Mouse (Mus musculus) intestine, postnatal 0 days (tissue): ENCODE measurements around the gene Car14. TPM values are rescaled to one million over a fixed set of nuclear protein-coding genes. Genes with fewer than 3 reads are reported as not detected.

ENCODE experiments used
- ATAC-seq: fragments of 200-750 bp; cut with Nextera tagmentation; 2 replicates; pipeline ENCODE4 v1.8.0; 2017; ENCODE audit warnings: mild to moderate bottlenecking, moderate TSS enrichment, moderate library complexity
- H3K27ac ChIP-seq: fragments of 300-500 bp; sonication (generic); 2 replicates; pipeline ENCODE4 v1.5.1; 2014; ENCODE audit warnings: mild to moderate bottlenecking, low read depth, low read length, moderate library complexity
- H3K27me3 ChIP-seq: fragments of 300-500 bp; sonication (generic); replicated peaks from 2 replicates; pipeline ENCODE4 v1.6.1; 2014; ENCODE audit warnings: low read length, mixed read lengths; ENCODE audit not compliant: control insufficient read depth, insufficient read depth
- H3K36me3 ChIP-seq: fragments of 300-500 bp; sonication (generic); 2 replicates; pipeline ENCODE4 v1.6.1; 2014; ENCODE audit warnings: mild to moderate bottlenecking, moderate library complexity; ENCODE audit not compliant: control insufficient read depth, insufficient read depth
- H3K4me1 ChIP-seq: fragments of 300-500 bp; sonication (generic); replicated peaks from 2 replicates; pipeline ENCODE4 v1.6.1; 2014; ENCODE audit warnings: antibody characterized with exemption, low read length, mixed read lengths; ENCODE audit not compliant: control insufficient read depth, insufficient read depth
- H3K4me2 ChIP-seq: fragments of 300-500 bp; sonication (generic); replicated peaks from 2 replicates; pipeline ENCODE4 v1.6.1; 2014; ENCODE audit warnings: low read depth, mild to moderate bottlenecking, moderate library complexity
- H3K4me3 ChIP-seq: fragments of 300-500 bp; sonication (generic); 2 replicates; pipeline ENCODE4 v1.5.1; 2014; ENCODE audit warnings: low read depth, low read length
- H3K9ac ChIP-seq: fragments of 300-500 bp; sonication (generic); 2 replicates; pipeline ENCODE4 v1.6.1; 2014; ENCODE audit warnings: mild to moderate bottlenecking, low read depth, low read length
- H3K9me3 ChIP-seq: fragments of 300-500 bp; sonication (generic); 2 replicates; pipeline ENCODE4 v1.6.1; 2016; ENCODE audit warnings: mixed run types; ENCODE audit not compliant: control insufficient read depth
- CTCF ChIP-seq: sonication (generic); IDR thresholded peaks from 2 replicates; pipeline ENCODE4 v1.5.1; 2016; ENCODE audit warnings: low read depth, mild to moderate bottlenecking, control low read depth, antibody characterized with exemption, moderate library complexity
- WGBS: fragments of 180-500 bp; shearing (Covaris S2); extraction: QIAGEN DNeasy Blood & Tissue Kit; methylation state at CpG from one replicate; pipeline ENCODE4 v1.1.7; 2014; 5-methylcytosine and 5-hydroxymethylcytosine counted together
- polyA plus RNA-seq: library from polyadenylated mRNA; unstranded; fragments of >200 nt; fragmentation: Nextera tagmentation; extraction: Ambion mirVana; gene quantifications from 2 replicates; pipeline ENCODE4 v1.2.1, GENCODE M21; 2015

Gene Car14
- polyA plus RNA-seq, 1 experiment from 2014 or later = 0.90 TPM

- ATAC-seq = 0 out of 2 replicates have a peak, but pooled peaks have one; percentile 1
- WGBS = 29% methylated on average over 7 of the region's 7 CpGs
- Histone ChIP-seq H3K9me3 (no peaks in the 10 kb centered on the region), H3K4me3 (peak overlapping the region; percentile 91), H3K27me3 (no peaks in the 10 kb centered on the region), H3K27ac (peak overlapping the region; percentile 81), H3K4me1 (no peaks in the 10 kb centered on the region), H3K4me2 (peak overlapping the region; percentile 86), H3K36me3 (peaks cover 22% of the 10 kb centered on the region), H3K9ac (peak overlapping the region; percentile 83)
- no peak for TF ChIP-seq CTCF
These were observed 48.4 kb downstream of the Car14 start for GRCm38 (mm10) chr3:95856115-95856514.

- WGBS = under 1% methylated on average over 56 of the region's 56 CpGs
- Histone ChIP-seq H3K27ac (peak within 1 kb of the TSS; percentile 81), H3K36me3 (peaks cover 27% of the 10 kb centered on the region), H3K4me2 (peak within 1 kb of the TSS; percentile 86), H3K9ac (peak within 1 kb of the TSS; percentile 83), H3K4me1 (no peaks in the 10 kb centered on the region), H3K27me3 (no peaks in the 10 kb centered on the region), H3K4me3 (peak within 1 kb of the TSS; percentile 91), H3K9me3 (no peaks in the 10 kb centered on the region)
- peak; percentile 97 for ATAC-seq
- TF ChIP-seq CTCF = no peak
These were observed 48.9 kb downstream of the Car14 start, which contains the start of gene Prpf3 for GRCm38 (mm10) chr3:95855502-95856089. Prpf3 (minus strand) TSS chr3:95855885.

GRCm38 (mm10) chr3:95851317-95851716, 53.2 kb downstream of the Car14 start:
- Histone ChIP-seq H3K36me3 (peaks cover 68% of the 10 kb centered on the region), H3K9ac (no peak overlapping the region), H3K4me1 (no peaks in the 10 kb centered on the region), H3K4me2 (no peak overlapping the region), H3K4me3 (no peak overlapping the region), H3K27ac (no peak overlapping the region), H3K9me3 (no peaks in the 10 kb centered on the region), H3K27me3 (no peaks in the 10 kb centered on the region)
- ATAC-seq = no peak
- no peak for TF ChIP-seq CTCF
- WGBS = 83% methylated on average over 8 of the region's 8 CpGs

- Histone ChIP-seq H3K27me3 (no peaks in the 10 kb centered on the region), H3K9ac (no peak overlapping the region), H3K4me2 (no peak overlapping the region), H3K36me3 (peaks cover 75% of the 10 kb centered on the region), H3K27ac (no peak overlapping the region), H3K4me3 (no peak overlapping the region), H3K4me1 (no peaks in the 10 kb centered on the region), H3K9me3 (no peaks in the 10 kb centered on the region)
- ATAC-seq = no peak
- no peak for TF ChIP-seq CTCF
- 85% methylated on average over 4 of the region's 4 CpGs for WGBS
These were observed 53.9 kb downstream of the Car14 start for GRCm38 (mm10) chr3:95850611-95851010.

Other genes with a start within 250 kb of the Car14 start
- 52.4 and 53.3 TPM in 2 replicates for gene Mcl1, start 245.9 kb downstream of the Car14 start, polyA plus RNA-seq
- 3.2 and 3.8 TPM in 2 replicates for gene Adamtsl4, start 216.8 kb downstream of the Car14 start, polyA plus RNA-seq
- gene Ecm1, start 165.1 kb downstream of the Car14 start, polyA plus RNA-seq = 35.8 and 39.1 TPM in 2 replicates
- 14.9 TPM in 2 replicates for gene Tars2, start 144.5 kb downstream of the Car14 start, polyA plus RNA-seq
- gene Rprd2, start 85.8 kb downstream of the Car14 start, polyA plus RNA-seq = 12.4 and 13.8 TPM in 2 replicates
- 14.9 and 16.5 TPM in 2 replicates for gene Prpf3, start 48.8 kb downstream of the Car14 start, polyA plus RNA-seq
- gene Mrps21, start 33.2 kb downstream of the Car14 start, polyA plus RNA-seq = 353 and 369 TPM in 2 replicates
- gene Ciart, start 22.4 kb downstream of the Car14 start, polyA plus RNA-seq = 1.3 and 2.1 TPM in 2 replicates
- 10.9 and 11.9 TPM in 2 replicates for gene BC028528, start 12.7 kb downstream of the Car14 start, polyA plus RNA-seq
- gene Aph1a, start 10.7 kb downstream of the Car14 start, polyA plus RNA-seq = 42.2 and 52.4 TPM in 2 replicates
- gene Anp32e, start 24.6 kb upstream of the Car14 start, polyA plus RNA-seq = 71.7 and 75.1 TPM in 2 replicates
- gene Plekho1, start 91.3 kb upstream of the Car14 start, polyA plus RNA-seq = 18.9 and 23.8 TPM in 2 replicates
- 22.5 and 27.1 TPM in 2 replicates for gene Vps45, start 153.8 kb upstream of the Car14 start, polyA plus RNA-seq
- 16.6 and 17.0 TPM in 2 replicates for gene Otud7b, start 199.8 kb upstream of the Car14 start, polyA plus RNA-seq